Mouse (Mus musculus) bone marrow, adult 2 months (tissue): ENCODE data around the gene Auh.

ENCODE experiments used
- CTCF ChIP-seq: fragments of 200-500 bp; IDR thresholded peaks from 2 replicates; pipeline ENCODE4 v1.5.1; 2011; ENCODE audit warnings: low read length, control low read depth; ENCODE audit not compliant: control insufficient read depth, insufficient read depth
- POLR2A ChIP-seq: fragments of 200-500 bp; IDR thresholded peaks from 2 replicates; pipeline ENCODE4 v1.6.1; 2011; ENCODE audit warnings: low read depth, mild to moderate bottlenecking, control low read depth, low read length, borderline replicate concordance; ENCODE audit not compliant: control insufficient read depth

GRCm38 (mm10) chr13:52858373-52858772 lies 71.1 kb downstream of the Auh start:
- TF ChIP-seq CTCF (no peak), POLR2A (no peak)
